Mouse (Mus musculus): ENCODE measurements at regions not wholly inside any gene's neighbourhood (a gene's known extent, or its start where the extent isn't known, plus 50 kb on each side); places are given as distances from the start of the nearest gene placed in this dataset.

- no peak for DNase-seq (ENCODE audit: low spot score in 2 of 2)
Observed at GRCm38 (mm10) chr8:92302694-92303093, 54.7 kb upstream of the Irx5 start.

GRCm38 (mm10) chr8:92301029-92301428 lies 56.4 kb upstream of the Irx5 start:
- no peak for DNase-seq (ENCODE audit: low spot score in 2 of 2)

- no peak for DNase-seq (ENCODE audit: low spot score in 2 of 2)
Observed at GRCm38 (mm10) chr8:92286841-92287811, 70.3 kb upstream of the Irx5 start.

- DNase-seq (ENCODE audit: low spot score in 2 of 2) = no peak
Observed at GRCm38 (mm10) chr8:92275755-92276154, 81.7 kb upstream of the Irx5 start.

GRCm38 (mm10) chr8:92272726-92273125 lies 84.7 kb upstream of the Irx5 start:
- DNase-seq (ENCODE audit: low spot score in 2 of 2) = no peak

GRCm38 (mm10) chr8:92272073-92272472 lies 85.4 kb upstream of the Irx5 start:
- no peak for DNase-seq (ENCODE audit: low spot score in 2 of 2)

- DNase-seq (ENCODE audit: low spot score in 2 of 2) = no peak
Observed at GRCm38 (mm10) chr8:92270636-92271035, 86.8 kb upstream of the Irx5 start.

GRCm38 (mm10) chr8:92267415-92267814 lies 90.0 kb upstream of the Irx5 start:
- DNase-seq (ENCODE audit: low spot score in 2 of 2) = no peak

- DNase-seq (ENCODE audit: low spot score in 2 of 2) = no peak
Observed at GRCm38 (mm10) chr8:92260056-92260455, 97.4 kb upstream of the Irx5 start.

- no peak for DNase-seq (ENCODE audit: low spot score in 2 of 2)
Observed at GRCm38 (mm10) chr8:92258258-92258657, 99.2 kb upstream of the Irx5 start.

- DNase-seq (ENCODE audit: low spot score in 2 of 2) = no peak
Observed at GRCm38 (mm10) chr8:92252597-92253375, 104.6 kb upstream of the Irx5 start.

- no peak for DNase-seq (ENCODE audit: low spot score in 2 of 2)
Observed at GRCm38 (mm10) chr8:92246301-92246700, 111.1 kb upstream of the Irx5 start.

- no peak for DNase-seq (ENCODE audit: low spot score in 2 of 2)
Observed at GRCm38 (mm10) chr8:92240686-92241275, 116.6 kb upstream of the Irx5 start.

GRCm38 (mm10) chr8:92231326-92232225 lies 125.8 kb upstream of the Irx5 start:
- no peak for DNase-seq (ENCODE audit: low spot score in 2 of 2)

- DNase-seq (ENCODE audit: low spot score in 2 of 2) = no peak
Observed at GRCm38 (mm10) chr8:92229526-92229925, 127.9 kb upstream of the Irx5 start.

GRCm38 (mm10) chr8:92224929-92225328 lies 132.5 kb upstream of the Irx5 start:
- DNase-seq (ENCODE audit: low spot score in 2 of 2) = no peak

- no peak for DNase-seq (ENCODE audit: low spot score in 2 of 2)
Observed at GRCm38 (mm10) chr8:92222992-92223391, 134.4 kb upstream of the Irx5 start.

- DNase-seq (ENCODE audit: low spot score in 2 of 2) = no peak
Observed at GRCm38 (mm10) chr8:92219181-92219890, 138.1 kb upstream of the Irx5 start.

- no peak for DNase-seq (ENCODE audit: low spot score in 2 of 2)
Observed at GRCm38 (mm10) chr8:92217521-92217920, 139.9 kb upstream of the Irx5 start.

- DNase-seq (ENCODE audit: low spot score in 2 of 2) = no peak
Observed at GRCm38 (mm10) chr8:92216176-92216575, 141.2 kb upstream of the Irx5 start.

Data from natural killer cell, adult 2 months (primary cell).